Mouse (Mus musculus) spleen, postnatal 4 days (tissue): Measurements from ENCODE around the gene Eef1a1.

ENCODE experiments used
- DNase-seq, 2 experiments: peaks; one replicate each; pipeline ENCODE4 v3.0.0; 2022; ENCODE audit warnings: low spot score in 2 of 2

The Eef1a1 gene

GRCm38 (mm10) chr9:78477021-78477551 is 11.9 kb downstream of the Eef1a1 start:
- DNase-seq = no peak

- DNase-seq = no peak
These were observed 12.4 kb downstream of the Eef1a1 start for GRCm38 (mm10) chr9:78476531-78477020.

GRCm38 (mm10) chr9:78475873-78476272 is 13.1 kb downstream of the Eef1a1 start:
- no peak for DNase-seq

GRCm38 (mm10) chr9:78475383-78475780 is 13.6 kb downstream of the Eef1a1 start:
- no peak for DNase-seq

- DNase-seq = no peak
These were observed 14.1 kb downstream of the Eef1a1 start for GRCm38 (mm10) chr9:78474771-78475382.

GRCm38 (mm10) chr9:78474270-78474669 is 14.7 kb downstream of the Eef1a1 start:
- no peak for DNase-seq

GRCm38 (mm10) chr9:78473588-78473987 is 15.4 kb downstream of the Eef1a1 start:
- DNase-seq = no peak

- no peak for DNase-seq
These were observed 23.2 kb downstream of the Eef1a1 start for GRCm38 (mm10) chr9:78465725-78466124.

GRCm38 (mm10) chr9:78463337-78463736 is 25.6 kb downstream of the Eef1a1 start:
- no peak for DNase-seq

- DNase-seq = no peak
These were observed 31.9 kb downstream of the Eef1a1 start for GRCm38 (mm10) chr9:78457026-78457425.

- peak in 1 of 2 experiments; percentile 35 for DNase-seq
These were observed 37.6 kb downstream of the Eef1a1 start for GRCm38 (mm10) chr9:78451382-78451781.

GRCm38 (mm10) chr9:78450404-78450803 is 38.5 kb downstream of the Eef1a1 start:
- DNase-seq = no peak

- DNase-seq = peak; percentile 89 to 96
These were observed 40.7 kb downstream of the Eef1a1 start, which contains the start of the genes Mto1 and Gm17324 for GRCm38 (mm10) chr9:78447973-78448873. Gene Mto1, plus strand, starts transcription at chr9:78448208. Gene Gm17324, minus strand, starts transcription at chr9:78448786.

- DNase-seq = no peak
These were observed 41.4 kb downstream of the Eef1a1 start for GRCm38 (mm10) chr9:78447606-78447972.

- peak; percentile 48 to 73 for DNase-seq
These were observed 46.2 kb downstream of the Eef1a1 start, which contains the start of gene Cgas for GRCm38 (mm10) chr9:78442579-78443392. Gene Cgas, minus strand, starts transcription at chr9:78443237.

GRCm38 (mm10) chr9:78442237-78442578 is 46.7 kb downstream of the Eef1a1 start:
- DNase-seq = no peak

GRCm38 (mm10) chr9:78439426-78439825 is 49.5 kb downstream of the Eef1a1 start:
- DNase-seq = no peak

- DNase-seq = no peak
These were observed 56.5 kb downstream of the Eef1a1 start for GRCm38 (mm10) chr9:78432471-78432870.

GRCm38 (mm10) chr9:78430486-78430885 is 58.5 kb downstream of the Eef1a1 start:
- DNase-seq = peak in 1 of 2 experiments; percentile 42

GRCm38 (mm10) chr9:78429551-78429950 is 59.4 kb downstream of the Eef1a1 start:
- DNase-seq = no peak

- peak in 1 of 2 experiments; percentile 62 for DNase-seq
These were observed 60.0 kb downstream of the Eef1a1 start for GRCm38 (mm10) chr9:78428870-78429432.
